ENCODE assay signal across 9 mouse cellular contexts in the genomic region with DNA sequence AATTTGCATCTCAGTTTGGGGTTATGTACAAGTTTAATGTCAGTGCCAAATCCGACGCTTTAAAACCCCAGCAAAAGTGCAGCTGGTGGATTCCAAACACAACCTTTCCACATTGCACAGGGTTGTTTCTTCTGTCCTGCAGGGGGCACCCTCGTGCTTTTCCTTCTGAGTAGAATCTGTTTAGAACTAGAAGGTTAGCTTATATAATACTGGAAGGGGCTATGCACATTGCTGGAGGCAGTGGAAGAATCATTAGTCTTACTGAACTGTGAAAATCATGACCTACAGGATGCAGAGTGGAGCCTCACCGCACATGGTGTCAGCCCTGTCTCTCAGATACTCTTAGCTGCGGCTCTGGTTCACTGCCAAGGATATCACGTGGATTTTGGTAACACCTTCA. TPM values are rescaled to one million over a fixed set of nuclear protein-coding genes. Genes with fewer than 3 reads are reported as not detected.
DNase-seq lines count a peak whose midpoint lies in the region; TF ChIP-seq lines count a peak whose summit lies in the region.
"Had no signal": no experiment of that assay in that cellular context is flagged by ENCODE, and none has a peak within 500 bp of the region (broad histone marks: within the 10 kb centered on the region; RNA-seq: fewer than 3 reads in every experiment).

No protein-coding gene starts in this region.

- no peaks in the 10 kb centered on the region for H3K27me3 ChIP-seq in cerebellum, adult 2 months (ENCODE audit: control insufficient read depth, insufficient read depth, low read length)
- H3K27me3 ChIP-seq: limb, embryonic 15.5 days had no signal

- no peak overlapping the region for H3K4me3 ChIP-seq in cerebellum, adult 2 months (replicated peaks; ENCODE audit: insufficient read depth, low read depth, low read length)
- H3K4me3 ChIP-seq: limb, embryonic 15.5 days had no signal

- no peaks in the 10 kb centered on the region for H3K4me1 ChIP-seq in cerebellum, adult 2 months (ENCODE audit: control insufficient read depth, insufficient read depth, low read length)
- H3K4me1 ChIP-seq: limb, embryonic 15.5 days had no signal

- TF ChIP-seq CTCF in cerebellum, adult 2 months (IDR thresholded peaks at IDR 0.05; ENCODE audit: borderline replicate concordance, insufficient read depth, low read depth, low read length): peak; percentile 12; the same call in 1 of the 2 replicates

- DNase-seq in cerebellum, adult 2 months: peak; percentile 19 to 22
- no peak for DNase-seq in cerebellum, adult 9-11 months
- peak; percentile 95 for DNase-seq in 3T3-L1 (ENCODE audit: low read depth, low spot score)
- DNase-seq in adrenal gland, adult 2 months: peak; percentile 33
- DNase-seq in frontal cortex, adult 2 months (ENCODE audit: extremely low spot score in 1 of 2, low spot score in 1 of 2): peak; percentile 21 to 89
- peak; percentile 36 to 76 for DNase-seq in layer of hippocampus, adult 8-10 months (ENCODE audit: low spot score in 2 of 2)
- DNase-seq in lung, postnatal 36 days: peak; percentile 85
- DNase-seq in spleen, postnatal 4 days (ENCODE audit: low spot score in 2 of 2): peak; percentile 48 to 82

- no peak overlapping the region for H3K27ac ChIP-seq in cerebellum, adult 2 months (ENCODE audit: insufficient read depth, low read length)
- H3K27ac ChIP-seq: limb, embryonic 15.5 days had no signal

- 42% methylated on average over 6 of the region's 6 CpGs for WGBS in cerebellum, adult 2 months

- no peak for TF ChIP-seq POLR2A in cerebellum, adult 2 months (IDR thresholded peaks at IDR 0.05; ENCODE audit: borderline replicate concordance, insufficient read depth, low read length)

RNA-seq across cellular contexts. Expression of a gene that starts 49.3 kb away (rescaled TPM):
- polyA plus RNA-seq in cerebellum, adult 2 months (2012; rRNA removed): 0.05 and 0.33 TPM in 2 replicates
- under 1 TPM; 0.43 to 0.97 TPM for total RNA-seq in adrenal gland, adult 2 months (2021)
- polyA plus RNA-seq in adrenal gland, adult 2 months (2012; rRNA removed): 0.08 and 0.13 TPM in 2 replicates
- 0.06 and 0.14 TPM in 2 replicates for polyA plus RNA-seq in frontal cortex, adult 2 months (2012; rRNA removed)
- total RNA-seq in layer of hippocampus, adult 8-10 months (2022): 1 to 10 TPM in 1 of 4 experiments, under 1 TPM in 2, not detected in 1; 0.50 to 1.6 (median 0.94) TPM

RNA-seq across cellular contexts. Expression of a gene that starts 55.7 kb away (rescaled TPM):
- 0.29 and 0.39 TPM in 2 replicates for polyA plus RNA-seq in cerebellum, adult 2 months (2012; rRNA removed)
- total RNA-seq in adrenal gland, adult 2 months (2021): 1 to 10 TPM in 1 of 2 experiments, under 1 TPM in 1; 0.86 to 2.6 TPM
- polyA plus RNA-seq in adrenal gland, adult 2 months (2012; rRNA removed): 0.29 and 0.35 TPM in 2 replicates
- 0.48 and 0.88 TPM in 2 replicates for polyA plus RNA-seq in frontal cortex, adult 2 months (2012; rRNA removed)
- 1 to 10 TPM in 2 of 4 experiments, under 1 TPM in 2; 0.31 to 2.0 (median 1.2) TPM for total RNA-seq in layer of hippocampus, adult 8-10 months (2022)
